Mouse (Mus musculus): ENCODE measurements around the gene Cyp2j13.
"Not testable (repeated sequence)": the region's sequence is repeated elsewhere in the genome, so short reads cannot be mapped to it uniquely, and the experiment has no call there.

Gene Cyp2j13

GRCm38 (mm10) chr4:96077261-96078125, at the start of gene Cyp2j13:
Gene Cyp2j13 (minus strand): TSS chr4:96077546.
- DNase-seq (ENCODE audit: low spot score in 2 of 2) = no peak

DNA sequence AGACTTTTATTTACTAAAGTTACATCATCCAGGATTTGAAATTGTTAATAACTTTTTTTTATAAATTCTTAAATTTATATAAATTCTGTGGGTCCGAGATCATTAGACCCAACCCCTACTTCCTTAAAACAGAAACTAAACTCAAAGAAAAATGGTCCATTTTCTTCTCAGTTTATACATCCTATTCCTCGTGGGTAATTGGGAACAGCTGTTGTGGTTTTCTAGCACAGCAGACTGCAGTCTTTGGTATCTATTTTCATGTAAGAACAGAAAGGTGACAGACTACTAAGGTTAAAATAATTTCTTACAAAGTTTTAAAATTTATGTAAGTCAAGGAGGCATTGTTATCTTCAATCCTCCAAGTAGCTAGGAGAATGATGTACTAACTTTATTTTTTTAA, 19.5 kb upstream of the Cyp2j13 start:
- no peak for DNase-seq (ENCODE audit: low spot score in 2 of 2)

DNA sequence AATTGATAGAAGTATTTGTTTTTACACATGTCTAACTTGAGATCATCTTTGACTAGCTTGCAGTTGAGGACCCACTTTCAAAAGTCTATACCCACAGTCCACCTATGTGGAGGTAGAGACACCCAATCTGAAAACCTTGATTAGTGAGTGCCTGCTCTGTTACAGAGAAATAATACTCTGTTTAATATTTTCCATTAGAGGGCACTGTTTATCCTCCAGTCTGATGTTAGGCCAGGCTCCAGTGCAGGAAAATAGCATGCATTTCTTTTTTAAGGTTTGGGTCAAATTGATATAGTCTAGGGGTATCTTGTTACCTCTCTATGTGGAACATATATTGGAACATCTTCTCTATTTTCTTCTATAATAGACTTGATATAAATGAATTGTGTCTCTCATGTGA, 14.5 kb upstream of the Cyp2j13 start:
- no peak for DNase-seq (ENCODE audit: low spot score in 2 of 2)

- not testable (repeated sequence) for DNase-seq (ENCODE audit: low spot score in 2 of 2)
Measured at GRCm38 (mm10) chr4:96089356-96090048, 12.2 kb upstream of the Cyp2j13 start.

GRCm38 (mm10) chr4:96078308-96078707, 962 bp upstream of the Cyp2j13 start:
- no peak for DNase-seq (ENCODE audit: low spot score in 2 of 2)

GRCm38 (mm10) chr4:96062045-96062444, 15.3 kb downstream of the Cyp2j13 start:
- no peak for DNase-seq (ENCODE audit: low spot score in 2 of 2)

DNA sequence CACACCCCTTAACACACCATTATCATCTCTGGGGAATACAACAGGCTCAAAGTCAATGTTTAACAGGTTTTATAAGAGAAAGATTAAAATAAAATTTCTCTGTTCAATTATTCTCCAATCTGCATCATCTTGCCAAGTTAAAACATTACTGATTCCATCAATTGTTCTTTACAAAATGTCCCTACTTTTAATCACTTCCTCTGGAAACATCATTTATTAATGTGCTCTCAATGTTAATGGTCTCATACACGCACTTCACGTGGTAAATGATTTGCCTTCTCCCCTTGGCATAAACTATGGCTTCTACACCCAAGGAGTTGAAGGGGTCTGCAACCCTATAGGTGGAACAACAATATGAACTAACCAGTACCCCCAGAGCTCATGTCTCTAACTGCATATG, 17.2 kb downstream of the Cyp2j13 start:
- no peak for DNase-seq (ENCODE audit: low spot score in 2 of 2)

- no peak for DNase-seq (ENCODE audit: low spot score in 2 of 2)
Measured at GRCm38 (mm10) chr4:96028412-96028811, 48.9 kb downstream of the Cyp2j13 start.

DNA sequence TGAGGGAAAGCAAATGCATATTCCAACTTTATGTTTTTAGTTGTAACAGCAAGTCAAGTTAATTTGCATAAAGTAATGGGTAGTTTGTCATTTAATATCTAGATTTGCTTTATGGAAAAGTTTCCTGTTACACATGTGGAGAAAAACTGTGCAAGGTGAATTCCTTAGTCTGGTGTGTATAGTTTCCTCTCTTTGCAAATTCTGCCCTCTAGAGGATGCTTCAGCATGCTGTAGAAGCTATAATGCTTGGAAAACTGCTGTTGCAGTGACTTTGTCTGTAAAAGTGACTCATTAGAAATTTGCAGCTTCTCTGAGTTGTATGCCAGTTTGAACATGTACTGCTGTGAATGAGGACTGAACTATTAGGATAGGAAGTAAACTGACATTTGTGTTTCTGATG, 54.5 kb downstream of the Cyp2j13 start:
- no peak for DNase-seq (ENCODE audit: low spot score in 2 of 2)

- no peak for DNase-seq (ENCODE audit: low spot score in 2 of 2)
Measured at GRCm38 (mm10) chr4:96016875-96017274, 60.5 kb downstream of the Cyp2j13 start.

GRCm38 (mm10) chr4:95982221-95982620, 95.1 kb downstream of the Cyp2j13 start:
- not testable (repeated sequence) for DNase-seq (ENCODE audit: low spot score in 2 of 2)
